Mouse (Mus musculus): ENCODE measurements around the gene Slc40a1. TPM values are rescaled to one million over a fixed set of nuclear protein-coding genes. Genes with fewer than 3 reads are reported as not detected.

Slc40a1 gene
- 37.9 and 62.6 TPM in 2 replicates for polyA plus RNA-seq (2012; rRNA removed)

GRCm38 (mm10) chr1:45926393-45926763 lies at the start of gene Slc40a1:
TSS of gene Slc40a1 (minus strand) at chr1:45926523.
- H3K27me3 ChIP-seq (ENCODE audit: control insufficient read depth, insufficient read depth, low read length) = no peaks in the 10 kb centered on the region; the same call in 1 of the 2 replicates
- peak within 1 kb of the TSS; percentile 48; the same call in 1 of the 2 replicates for H3K27ac ChIP-seq (ENCODE audit: insufficient read depth, low read length)
- TF ChIP-seq POLR2A (IDR thresholded peaks at IDR 0.05; ENCODE audit: low read depth, low read length) = no peak
- no peak for TF ChIP-seq CTCF (IDR thresholded peaks at IDR 0.05; ENCODE audit: extremely low read depth, insufficient read depth, insufficient read length, insufficient replicate concordance)
- no peaks in the 10 kb centered on the region for H3K36me3 ChIP-seq (ENCODE audit: control insufficient read depth, insufficient read depth, low read length)
- no peaks in the 10 kb centered on the region for H3K4me1 ChIP-seq (ENCODE audit: control insufficient read depth, insufficient read depth, insufficient read length)
- H3K4me3 ChIP-seq (ENCODE audit: extremely low read depth, insufficient read depth, insufficient read length) = peak within 1 kb of the TSS; percentile 46
- WGBS = 55% methylated on average over 9 of the region's 9 CpGs
- no peak for DNase-seq (ENCODE audit: low read depth in 1 of 2, low spot score in 2 of 2)

GRCm38 (mm10) chr1:45971314-45971713 lies 45.0 kb upstream of the Slc40a1 start:
- Histone ChIP-seq H3K27me3 (ENCODE audit: control insufficient read depth, insufficient read depth, low read length) (no peaks in the 10 kb centered on the region), H3K4me1 (ENCODE audit: control insufficient read depth, insufficient read depth, insufficient read length) (no peaks in the 10 kb centered on the region), H3K27ac (ENCODE audit: insufficient read depth, low read length) (no peak overlapping the region), H3K36me3 (ENCODE audit: control insufficient read depth, insufficient read depth, low read length) (no peaks in the 10 kb centered on the region), H3K4me3 (ENCODE audit: extremely low read depth, insufficient read depth, insufficient read length) (no peak overlapping the region)
- 71% methylated on average over 4 of the region's 4 CpGs for WGBS
- no peak for TF ChIP-seq POLR2A (IDR thresholded peaks at IDR 0.05; ENCODE audit: low read depth, low read length)
- TF ChIP-seq CTCF (IDR thresholded peaks at IDR 0.05; ENCODE audit: extremely low read depth, insufficient read depth, insufficient read length, insufficient replicate concordance) = no peak
- DNase-seq (ENCODE audit: low read depth in 1 of 2, low spot score in 2 of 2) = no peak

- Histone ChIP-seq H3K4me1 (ENCODE audit: control insufficient read depth, insufficient read depth, insufficient read length) (no peaks in the 10 kb centered on the region), H3K27me3 (ENCODE audit: control insufficient read depth, insufficient read depth, low read length) (no peaks in the 10 kb centered on the region), H3K4me3 (ENCODE audit: extremely low read depth, insufficient read depth, insufficient read length) (no peak overlapping the region), H3K27ac (ENCODE audit: insufficient read depth, low read length) (no peak overlapping the region), H3K36me3 (ENCODE audit: control insufficient read depth, insufficient read depth, low read length) (no peaks in the 10 kb centered on the region)
- WGBS = 62% methylated on average over 2 of the region's 2 CpGs
- DNase-seq (ENCODE audit: low read depth in 1 of 2, low spot score in 2 of 2) = no peak
- TF ChIP-seq CTCF (IDR thresholded peaks at IDR 0.05; ENCODE audit: extremely low read depth, insufficient read depth, insufficient read length, insufficient replicate concordance) = no peak
- no peak for TF ChIP-seq POLR2A (IDR thresholded peaks at IDR 0.05; ENCODE audit: low read depth, low read length)
Observed at GRCm38 (mm10) chr1:45948988-45949387, 22.7 kb upstream of the Slc40a1 start.

- Histone ChIP-seq H3K4me1 (ENCODE audit: control insufficient read depth, insufficient read depth, insufficient read length) (no peaks in the 10 kb centered on the region), H3K27ac (ENCODE audit: insufficient read depth, low read length) (no peak overlapping the region), H3K36me3 (ENCODE audit: control insufficient read depth, insufficient read depth, low read length) (no peaks in the 10 kb centered on the region), H3K4me3 (ENCODE audit: extremely low read depth, insufficient read depth, insufficient read length) (no peak overlapping the region), H3K27me3 (ENCODE audit: control insufficient read depth, insufficient read depth, low read length) (no peaks in the 10 kb centered on the region)
- 17% methylated on average over 1 of the region's 1 CpGs for WGBS
- TF ChIP-seq POLR2A (IDR thresholded peaks at IDR 0.05; ENCODE audit: low read depth, low read length) (no peak), CTCF (IDR thresholded peaks at IDR 0.05; ENCODE audit: extremely low read depth, insufficient read depth, insufficient read length, insufficient replicate concordance) (no peak)
- no peak for DNase-seq (ENCODE audit: low read depth in 1 of 2, low spot score in 2 of 2)
Observed at GRCm38 (mm10) chr1:45947843-45948242, 21.5 kb upstream of the Slc40a1 start.

GRCm38 (mm10) chr1:45931127-45931526 lies 4.8 kb upstream of the Slc40a1 start:
- no peaks in the 10 kb centered on the region for H3K36me3 ChIP-seq (ENCODE audit: control insufficient read depth, insufficient read depth, low read length)
- H3K27me3 ChIP-seq (ENCODE audit: control insufficient read depth, insufficient read depth, low read length) = no peaks in the 10 kb centered on the region
- H3K4me1 ChIP-seq (ENCODE audit: control insufficient read depth, insufficient read depth, insufficient read length) = no peaks in the 10 kb centered on the region
- H3K4me3 ChIP-seq (ENCODE audit: extremely low read depth, insufficient read depth, insufficient read length) = no peak overlapping the region
- TF ChIP-seq CTCF (IDR thresholded peaks at IDR 0.05; ENCODE audit: extremely low read depth, insufficient read depth, insufficient read length, insufficient replicate concordance) (no peak), POLR2A (IDR thresholded peaks at IDR 0.05; ENCODE audit: low read depth, low read length) (no peak)
- no peak overlapping the region for H3K27ac ChIP-seq (ENCODE audit: insufficient read depth, low read length)
- no peak for DNase-seq (ENCODE audit: low read depth in 1 of 2, low spot score in 2 of 2)

GRCm38 (mm10) chr1:45926911-45927310 lies 588 bp upstream of the Slc40a1 start:
- WGBS = 63% methylated on average over 3 of the region's 3 CpGs
- Histone ChIP-seq H3K27me3 (ENCODE audit: control insufficient read depth, insufficient read depth, low read length) (no peaks in the 10 kb centered on the region; the same call in 1 of the 2 replicates), H3K36me3 (ENCODE audit: control insufficient read depth, insufficient read depth, low read length) (no peaks in the 10 kb centered on the region), H3K27ac (ENCODE audit: insufficient read depth, low read length) (no peak overlapping the region), H3K4me1 (ENCODE audit: control insufficient read depth, insufficient read depth, insufficient read length) (no peaks in the 10 kb centered on the region), H3K4me3 (ENCODE audit: extremely low read depth, insufficient read depth, insufficient read length) (no peak overlapping the region)
- no peak for TF ChIP-seq CTCF (IDR thresholded peaks at IDR 0.05; ENCODE audit: extremely low read depth, insufficient read depth, insufficient read length, insufficient replicate concordance)
- TF ChIP-seq POLR2A (IDR thresholded peaks at IDR 0.05; ENCODE audit: low read depth, low read length) = no peak
- no peak for DNase-seq (ENCODE audit: low read depth in 1 of 2, low spot score in 2 of 2)

GRCm38 (mm10) chr1:45925500-45926392 lies 577 bp downstream of the Slc40a1 start:
- peak in 1 of 2 experiments; percentile 11 for DNase-seq (ENCODE audit: low read depth in 1 of 2, low spot score in 2 of 2)
- Histone ChIP-seq H3K27me3 (ENCODE audit: control insufficient read depth, insufficient read depth, low read length) (no peaks in the 10 kb centered on the region; the same call in 1 of the 2 replicates), H3K27ac (ENCODE audit: insufficient read depth, low read length) (peak overlapping the region; percentile 48; the same call in 1 of the 2 replicates), H3K4me1 (ENCODE audit: control insufficient read depth, insufficient read depth, insufficient read length) (no peaks in the 10 kb centered on the region), H3K36me3 (ENCODE audit: control insufficient read depth, insufficient read depth, low read length) (no peaks in the 10 kb centered on the region), H3K4me3 (ENCODE audit: extremely low read depth, insufficient read depth, insufficient read length) (peak overlapping the region; percentile 46)
- 4% methylated on average over 53 of the region's 53 CpGs for WGBS
- no peak for TF ChIP-seq CTCF (IDR thresholded peaks at IDR 0.05; ENCODE audit: extremely low read depth, insufficient read depth, insufficient read length, insufficient replicate concordance)
- TF ChIP-seq POLR2A (IDR thresholded peaks at IDR 0.05; ENCODE audit: low read depth, low read length) = no peak

Data from spleen, adult 2 months (tissue).